Mouse (Mus musculus): Measurements from ENCODE around the gene Exosc7. TPM values are rescaled to one million over a fixed set of nuclear protein-coding genes. Genes with fewer than 3 reads are reported as not detected.

Exosc7 gene
- total and polyA plus RNA-seq, 3 experiments, result 162 to 196 TPM; not detected in 1

DNA sequence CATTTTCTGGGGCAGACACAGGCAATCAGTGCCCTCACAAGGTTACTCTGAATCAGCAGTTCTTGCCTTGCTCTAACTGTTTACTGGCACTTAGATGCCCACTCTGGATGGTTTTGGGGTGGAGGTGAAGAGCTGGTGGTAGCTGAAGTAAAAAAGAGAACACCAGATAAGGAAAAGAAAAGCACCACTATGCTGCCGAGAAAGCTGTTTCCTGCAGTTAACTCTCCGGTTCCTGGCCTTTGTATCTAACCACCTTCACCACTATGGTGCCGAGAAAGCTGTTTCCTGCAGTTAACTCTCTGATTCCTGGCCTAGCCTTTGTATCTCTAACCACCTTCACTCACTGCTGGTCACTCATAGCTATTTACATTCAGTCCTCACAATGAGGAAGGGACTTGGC is 25.5 kb upstream of the Exosc7 start:
- H3K4me3 ChIP-seq (ENCODE audit: control insufficient read depth in 1 of 2, insufficient read depth in 1 of 2, low read depth in 2 of 2, low read length in 2 of 2), result no peak overlapping the region
- no peak overlapping the region for H3K27ac ChIP-seq (ENCODE audit: control insufficient read depth, low read depth, low read length)
- peak; percentile 26 for DNase-seq (ENCODE audit: low read depth, low spot score)

GRCm38 (mm10) chr9:123090844-123091243 is 22.2 kb upstream of the Exosc7 start:
- Histone ChIP-seq H3K27me3 (ENCODE audit: control insufficient read depth in 1 of 2, insufficient read depth in 2 of 2, low read length in 2 of 2) (no peaks in the 10 kb centered on the region), H3K36me3 (ENCODE audit: control insufficient read depth in 1 of 2, insufficient read depth in 2 of 2, low read length in 2 of 2) (peaks cover 4 to 13% of the 10 kb centered on the region in 2 experiments; a peak in 3 of 4 replicates)
- TF ChIP-seq UBTF (IDR thresholded peaks at IDR 0.05; ENCODE audit: borderline replicate concordance, insufficient read depth, low read depth, low read length) (no peak), BHLHE40 (IDR thresholded peaks at IDR 0.05; ENCODE audit: borderline replicate concordance, low read depth, low read length) (no peak), POLR2AphosphoS5 (IDR thresholded peaks at IDR 0.05; ENCODE audit: borderline replicate concordance, low read depth, low read length) (no peak), CHD1 (IDR thresholded peaks at IDR 0.05; ENCODE audit: low read depth, low read length) (no peak), MEF2A (IDR thresholded peaks at IDR 0.05; ENCODE audit: extremely low read depth, insufficient replicate concordance, low read depth, low read length, poor library complexity, severe bottlenecking) (no peak), RCOR1 (IDR thresholded peaks at IDR 0.05; ENCODE audit: low read depth, low read length) (no peak), POLR2AphosphoS2 (IDR thresholded peaks at IDR 0.05; ENCODE audit: low read length) (no peak), JUND (IDR thresholded peaks at IDR 0.05; ENCODE audit: low read depth, low read length) (no peak), MAFK (IDR thresholded peaks at IDR 0.05; ENCODE audit: borderline replicate concordance, low read depth, low read length) (no peak), GABPA (IDR thresholded peaks at IDR 0.05; ENCODE audit: low read depth, low read length) (no peak), CHD2 (IDR thresholded peaks at IDR 0.05; ENCODE audit: low read length) (no peak), MXI1 (IDR thresholded peaks at IDR 0.05; ENCODE audit: low read depth, low read length) (no peak), POLR2A (IDR thresholded peaks at IDR 0.05; ENCODE audit: control insufficient read depth in 1 of 2, insufficient read depth in 1 of 2, low read depth in 1 of 2, low read length in 2 of 2, poor library complexity in 1 of 2) (no peak), SMC3 (IDR thresholded peaks at IDR 0.05; ENCODE audit: low read depth, low read length) (no peak), TCF12 (IDR thresholded peaks at IDR 0.05; ENCODE audit: low read depth, low read length) (no peak), MAZ (IDR thresholded peaks at IDR 0.05; ENCODE audit: low read depth, low read length) (no peak), ZMIZ1 (IDR thresholded peaks at IDR 0.05; ENCODE audit: low read depth, low read length) (no peak), EP300 (IDR thresholded peaks at IDR 0.05; ENCODE audit: low read depth in 1 of 2, low read length in 2 of 2) (no peak), TBP (IDR thresholded peaks at IDR 0.05; ENCODE audit: low read depth, low read length) (no peak), ZC3H11A (IDR thresholded peaks at IDR 0.05; ENCODE audit: low read depth, low read length) (no peak)

More for the DNA sequence above, 25.5 kb upstream of the Exosc7 start:
- Histone ChIP-seq H3K4me1 (ENCODE audit: control insufficient read depth in 1 of 2, insufficient read depth in 2 of 2, low read length in 2 of 2) (peaks cover 0 to 3% of the 10 kb centered on the region in 2 experiments; a peak in 1 of 4 replicates), H3K27me3 (ENCODE audit: control insufficient read depth in 1 of 2, insufficient read depth in 2 of 2, low read length in 2 of 2) (no peaks in the 10 kb centered on the region), H3K9ac (ENCODE audit: control insufficient read depth, low read depth, low read length, poor library complexity, severe bottlenecking) (no peak overlapping the region), H3K79me2 (ENCODE audit: control insufficient read depth, insufficient read depth, low read length, poor library complexity) (no peaks in the 10 kb centered on the region), H3K36me3 (ENCODE audit: control insufficient read depth in 1 of 2, insufficient read depth in 2 of 2, low read length in 2 of 2) (peaks cover 4 to 21% of the 10 kb centered on the region in 2 experiments; a peak in 3 of 4 replicates), H3K9me3 (replicated peaks; ENCODE audit: insufficient read depth, low read length) (no peaks in the 10 kb centered on the region)
- peak; percentile 22 to 50; a peak in 3 of 4 replicates for TF ChIP-seq EP300 (IDR thresholded peaks at IDR 0.05; ENCODE audit: low read depth in 1 of 2, low read length in 2 of 2)
- TF ChIP-seq MYC (IDR thresholded peaks at IDR 0.05; ENCODE audit: low read depth, low read length), result no peak
- TF ChIP-seq ELF1 (IDR thresholded peaks at IDR 0.05; ENCODE audit: low read depth, low read length), result no peak
- no peak for TF ChIP-seq CHD2 (IDR thresholded peaks at IDR 0.05; ENCODE audit: low read length)
- 0 out of 2 replicates have a peak, but pooled peaks have one; percentile 15 for TF ChIP-seq RCOR1 (IDR thresholded peaks at IDR 0.05; ENCODE audit: low read depth, low read length)
- no peak for TF ChIP-seq ZKSCAN1 (IDR thresholded peaks at IDR 0.05; ENCODE audit: low read depth, low read length)
- peak; percentile 55; the same call in 1 of the 2 replicates for TF ChIP-seq TCF12 (IDR thresholded peaks at IDR 0.05; ENCODE audit: low read depth, low read length)
- TF ChIP-seq USF1 (IDR thresholded peaks at IDR 0.05; ENCODE audit: low read depth, low read length), result no peak
- TF ChIP-seq POLR2AphosphoS5 (IDR thresholded peaks at IDR 0.05; ENCODE audit: borderline replicate concordance, low read depth, low read length), result no peak
- TF ChIP-seq SIN3A (IDR thresholded peaks at IDR 0.05; ENCODE audit: low read length), result no peak
- TF ChIP-seq NRF1 (IDR thresholded peaks at IDR 0.05; ENCODE audit: insufficient read depth, low read depth, low read length, poor library complexity, severe bottlenecking), result no peak
- no peak for TF ChIP-seq HCFC1 (IDR thresholded peaks at IDR 0.05; ENCODE audit: low read depth, low read length)
- no peak for TF ChIP-seq CTCF (IDR thresholded peaks at IDR 0.05 in 2 of 3, conservative IDR thresholded peaks at IDR 0.05 in 1 of 3; ENCODE audit: control insufficient read depth in 1 of 3, insufficient read depth in 1 of 3, low read depth in 2 of 3, low read length in 3 of 3, poor library complexity in 1 of 3, severe bottlenecking in 1 of 3)
- no peak for TF ChIP-seq NELFE (IDR thresholded peaks at IDR 0.05; ENCODE audit: low read depth, low read length)
- no peak for TF ChIP-seq TBP (IDR thresholded peaks at IDR 0.05; ENCODE audit: low read depth, low read length)
- no peak for TF ChIP-seq BHLHE40 (IDR thresholded peaks at IDR 0.05; ENCODE audit: borderline replicate concordance, low read depth, low read length)
- no peak; the same call in 1 of the 2 replicates for TF ChIP-seq MYB (IDR thresholded peaks at IDR 0.05; ENCODE audit: low read depth, low read length)
- no peak for TF ChIP-seq MEF2A (IDR thresholded peaks at IDR 0.05; ENCODE audit: extremely low read depth, insufficient replicate concordance, low read depth, low read length, poor library complexity, severe bottlenecking)
- no peak for TF ChIP-seq ZC3H11A (IDR thresholded peaks at IDR 0.05; ENCODE audit: low read depth, low read length)
- peak; percentile 38; the same call in 1 of the 2 replicates for TF ChIP-seq GATA1 (IDR thresholded peaks at IDR 0.05; ENCODE audit: low read depth, low read length)
- no peak for TF ChIP-seq E2F4 (IDR thresholded peaks at IDR 0.05; ENCODE audit: borderline replicate concordance, low read depth, low read length)
- TF ChIP-seq POLR2A (IDR thresholded peaks at IDR 0.05; ENCODE audit: control insufficient read depth in 1 of 2, insufficient read depth in 1 of 2, low read depth in 1 of 2, low read length in 2 of 2, poor library complexity in 1 of 2), result no peak
- peak; percentile 58 for TF ChIP-seq TAL1 (IDR thresholded peaks at IDR 0.05; ENCODE audit: low read length)

More at GRCm38 (mm10) chr9:123090844-123091243, 22.2 kb upstream of the Exosc7 start:
- DNase-seq (ENCODE audit: low read depth, low spot score), result no peak
- Histone ChIP-seq H3K27ac (ENCODE audit: control insufficient read depth, low read depth, low read length) (no peak overlapping the region), H3K9me3 (replicated peaks; ENCODE audit: insufficient read depth, low read length) (no peaks in the 10 kb centered on the region), H3K4me1 (ENCODE audit: control insufficient read depth in 1 of 2, insufficient read depth in 2 of 2, low read length in 2 of 2) (peaks cover 0 to 3% of the 10 kb centered on the region in 2 experiments; a peak in 1 of 4 replicates), H3K9ac (ENCODE audit: control insufficient read depth, low read depth, low read length, poor library complexity, severe bottlenecking) (no peak overlapping the region), H3K79me2 (ENCODE audit: control insufficient read depth, insufficient read depth, low read length, poor library complexity) (no peaks in the 10 kb centered on the region), H3K4me3 (ENCODE audit: control insufficient read depth in 1 of 2, insufficient read depth in 1 of 2, low read depth in 2 of 2, low read length in 2 of 2) (no peak overlapping the region)
